Mouse (Mus musculus) heart, embryonic 16.5 days (tissue): ENCODE measurements around the gene Syngr1. TPM values are rescaled to one million over a fixed set of nuclear protein-coding genes. Genes with fewer than 3 reads are reported as not detected.

Experiments used
- ATAC-seq: fragments of 200-750 bp; cut with Nextera tagmentation; replicated peaks from 2 replicates; pipeline ENCODE4 v1.8.0; 2017; ENCODE audit warnings: moderate number of reproducible peaks; ENCODE audit not compliant: insufficient read depth, low FRiP score; ENCODE audit errors: extremely low read depth
- H3K27ac ChIP-seq: fragments of 300-500 bp; sonication (generic); 2 replicates; pipeline ENCODE4 v1.5.1; 2014; ENCODE audit warnings: mild to moderate bottlenecking, low read length, control low read depth, moderate library complexity
- H3K27me3 ChIP-seq: fragments of 300-500 bp; sonication (generic); 2 replicates; pipeline ENCODE4 v1.6.1; 2014; ENCODE audit warnings: low read length, mixed read lengths; ENCODE audit not compliant: control insufficient read depth, insufficient read depth
- H3K36me3 ChIP-seq: fragments of 300-500 bp; sonication (generic); 2 replicates; pipeline ENCODE4 v1.6.1; 2014; ENCODE audit not compliant: control insufficient read depth, insufficient read depth
- H3K4me1 ChIP-seq: fragments of 300-500 bp; sonication (generic); 2 replicates; pipeline ENCODE4 v1.6.1; 2014; ENCODE audit warnings: low read length, mixed read lengths; ENCODE audit not compliant: control insufficient read depth, insufficient read depth
- H3K4me2 ChIP-seq: fragments of 300-500 bp; sonication (generic); 2 replicates; pipeline ENCODE4 v1.6.1; 2014; ENCODE audit warnings: low read depth, mild to moderate bottlenecking, control low read depth, low read length
- H3K4me3 ChIP-seq: fragments of 300-500 bp; sonication (generic); 2 replicates; pipeline ENCODE4 v1.5.1; 2014; ENCODE audit warnings: mild to moderate bottlenecking, control low read depth, low read length
- H3K9ac ChIP-seq: fragments of 300-500 bp; sonication (generic); 2 replicates; pipeline ENCODE4 v1.6.1; 2014; ENCODE audit warnings: low read length, control low read depth
- H3K9me3 ChIP-seq: fragments of 300-500 bp; sonication (generic); replicated peaks from 2 replicates; pipeline ENCODE4 v1.6.1; 2016; ENCODE audit warnings: low read length; ENCODE audit not compliant: control insufficient read depth
- WGBS: fragments of 180-500 bp; shearing (Covaris S2); extraction: QIAGEN DNeasy Blood & Tissue Kit; methylation state at CpG from one replicate; pipeline ENCODE4 v1.1.7; 2014; 5-methylcytosine and 5-hydroxymethylcytosine counted together
- polyA plus RNA-seq: library from polyadenylated mRNA; unstranded; fragments of >200 nt; fragmentation: Nextera tagmentation; extraction: Ambion mirVana; gene quantifications from 2 replicates; pipeline ENCODE4 v1.2.1, GENCODE M21; 2015

Gene Syngr1
- polyA plus RNA-seq, 1 experiment from 2014 or later: 61.2 TPM

DNA sequence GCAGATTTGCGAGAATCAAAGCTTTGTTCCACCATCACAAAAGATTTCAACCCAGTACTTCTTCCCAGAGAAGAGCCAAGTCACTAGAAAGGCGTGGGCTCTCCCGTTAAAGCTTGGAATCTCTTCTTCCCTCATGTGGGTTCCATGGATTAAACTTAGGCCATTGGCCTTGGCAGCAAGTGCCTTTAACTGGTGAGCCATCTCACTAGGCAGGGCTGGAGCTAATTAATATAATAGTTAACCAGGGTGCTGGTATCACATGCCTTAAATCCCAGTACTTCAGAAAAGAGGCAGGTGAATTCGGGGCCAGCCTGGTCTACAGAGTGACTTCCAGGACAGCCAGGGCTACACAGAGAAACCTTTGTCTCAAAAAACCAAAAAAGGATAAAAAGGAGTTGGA, 33.5 kb downstream of the Syngr1 start:
- Histone ChIP-seq H3K27me3 (no peaks in the 10 kb centered on the region), H3K9ac (no peak overlapping the region), H3K4me1 (0 out of 2 replicates have a peak, but pooled peaks cover 2% of the 10 kb centered on the region), H3K4me2 (no peak overlapping the region), H3K4me3 (no peak overlapping the region), H3K27ac (no peak overlapping the region), H3K36me3 (no peaks in the 10 kb centered on the region), H3K9me3 (no peaks in the 10 kb centered on the region)
- no peak for ATAC-seq
- WGBS: 79% methylated on average over 4 of the region's 4 CpGs

DNA sequence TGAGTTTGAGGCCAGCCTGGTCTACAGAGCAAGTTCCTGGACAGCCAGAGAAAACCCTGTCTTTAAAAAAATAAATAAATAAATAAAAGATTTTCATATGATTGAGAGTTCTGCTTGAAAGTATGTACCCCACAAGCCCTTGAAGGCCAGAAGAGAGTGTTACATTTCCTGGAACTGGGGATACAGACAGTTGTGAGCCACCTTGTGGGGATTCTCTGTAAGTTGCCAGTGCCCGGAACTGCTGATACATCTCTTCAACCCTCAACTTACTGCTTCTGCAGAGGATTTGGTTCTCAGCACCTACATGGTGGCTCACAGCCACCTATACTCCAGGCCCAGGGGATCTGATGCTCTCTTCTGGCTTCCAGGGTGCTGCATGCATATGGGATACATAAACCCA, 36.1 kb downstream of the Syngr1 start:
- Histone ChIP-seq H3K4me3 (no peak overlapping the region), H3K4me2 (no peak overlapping the region), H3K27me3 (no peaks in the 10 kb centered on the region), H3K27ac (no peak overlapping the region), H3K9ac (no peak overlapping the region), H3K4me1 (0 out of 2 replicates have a peak, but pooled peaks cover 2% of the 10 kb centered on the region), H3K9me3 (no peaks in the 10 kb centered on the region), H3K36me3 (no peaks in the 10 kb centered on the region)
- 29% methylated on average over 1 of the region's 1 CpGs for WGBS
- ATAC-seq: no peak

DNA sequence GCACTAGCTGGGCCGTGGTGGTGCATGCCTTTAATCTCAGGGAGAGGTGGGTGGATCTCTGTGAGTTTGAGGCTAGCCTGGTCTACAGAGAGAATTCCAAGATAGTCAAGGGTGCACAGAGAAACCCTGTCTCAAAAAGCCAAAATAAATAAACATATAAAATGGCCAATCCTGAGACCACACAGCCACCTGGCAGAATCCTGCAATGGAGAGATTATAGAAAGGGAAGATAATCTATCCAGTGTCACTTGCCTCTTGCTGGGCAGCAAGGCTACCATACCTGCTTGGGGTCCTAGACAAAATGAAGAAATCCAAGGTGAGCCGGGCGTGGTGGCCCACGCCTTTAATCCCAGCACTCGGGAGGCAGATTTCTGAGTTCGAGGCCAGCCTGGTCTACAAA, 38.8 kb downstream of the Syngr1 start:
- Histone ChIP-seq H3K4me3 (no peak overlapping the region), H3K4me2 (no peak overlapping the region), H3K36me3 (no peaks in the 10 kb centered on the region), H3K27ac (no peak overlapping the region), H3K4me1 (peaks cover 12% of the 10 kb centered on the region), H3K27me3 (no peaks in the 10 kb centered on the region), H3K9me3 (no peaks in the 10 kb centered on the region), H3K9ac (no peak overlapping the region)
- no peak for ATAC-seq
- 92% methylated on average over 6 of the region's 6 CpGs for whole genome bisulfite sequencing

DNA sequence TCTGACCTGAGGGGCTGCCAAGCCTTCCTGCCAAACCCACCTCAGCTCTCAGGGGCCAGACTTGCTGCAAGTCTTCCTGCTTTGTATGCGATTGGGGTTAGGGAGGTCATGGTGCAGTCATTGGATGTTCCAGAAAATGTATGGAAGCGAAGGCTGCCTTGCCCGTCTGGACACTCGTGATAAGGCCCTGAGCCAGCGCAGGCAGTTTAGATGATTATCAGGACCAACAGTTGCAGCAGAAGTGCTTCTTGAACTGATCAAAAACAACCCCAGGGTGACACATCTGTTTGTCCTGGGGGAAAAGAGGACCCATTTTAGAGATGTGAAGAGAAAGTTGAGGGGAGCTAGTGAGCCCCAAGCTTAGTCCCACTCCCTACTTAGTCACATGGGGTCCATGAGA, 39.6 kb downstream of the Syngr1 start:
- Histone ChIP-seq H3K4me3 (no peak overlapping the region), H3K27me3 (no peaks in the 10 kb centered on the region), H3K36me3 (no peaks in the 10 kb centered on the region), H3K27ac (no peak overlapping the region), H3K9ac (no peak overlapping the region), H3K4me1 (peaks cover 15% of the 10 kb centered on the region), H3K4me2 (no peak overlapping the region), H3K9me3 (no peaks in the 10 kb centered on the region)
- WGBS: 52% methylated on average over 5 of the region's 5 CpGs
- ATAC-seq: no peak

DNA sequence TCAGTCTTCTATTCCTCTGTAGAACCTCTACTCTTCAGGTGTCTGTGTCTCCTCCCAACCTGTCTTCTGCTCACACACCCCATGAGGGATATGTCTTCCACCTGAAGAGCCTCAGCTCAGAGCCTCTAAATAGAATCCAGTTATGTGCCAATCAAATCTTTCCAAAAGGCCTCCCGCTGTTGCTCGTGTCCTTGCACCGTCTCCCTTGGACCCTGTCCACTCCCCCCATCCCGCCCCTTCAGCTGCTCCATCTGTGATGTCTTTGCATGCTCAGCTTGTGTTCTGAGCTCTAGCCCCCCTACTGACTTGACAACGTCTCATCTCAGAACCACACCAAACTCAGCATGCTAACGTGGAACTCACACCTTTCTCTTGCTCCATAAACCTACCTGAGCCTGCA, 40.3 kb downstream of the Syngr1 start:
- Histone ChIP-seq H3K4me1 (peaks cover 21% of the 10 kb centered on the region), H3K9ac (no peak overlapping the region), H3K27ac (no peak overlapping the region), H3K36me3 (no peaks in the 10 kb centered on the region), H3K4me2 (no peak overlapping the region), H3K27me3 (no peaks in the 10 kb centered on the region), H3K9me3 (no peaks in the 10 kb centered on the region), H3K4me3 (no peak overlapping the region)
- WGBS: 66% methylated on average over 6 of the region's 6 CpGs
- no peak for ATAC-seq

DNA sequence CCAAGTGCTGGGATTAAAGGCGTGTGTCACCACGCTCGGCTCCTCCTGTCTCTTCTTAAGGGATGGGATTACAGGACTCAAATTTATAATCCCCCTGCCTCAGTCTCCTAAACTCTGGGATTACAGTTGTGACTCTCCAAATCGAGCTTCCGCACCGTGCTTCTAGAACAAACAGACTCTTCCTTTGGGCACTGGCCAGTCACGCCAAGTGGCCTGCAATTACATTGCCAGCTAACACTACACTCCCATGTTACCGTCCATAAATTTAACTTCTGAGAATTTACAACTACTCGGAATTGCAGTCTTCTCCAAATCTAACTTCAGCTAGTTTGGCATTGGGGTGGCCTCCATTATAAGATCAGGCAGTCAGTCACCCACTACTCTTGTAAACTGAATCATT, 41.3 kb downstream of the Syngr1 start:
- ATAC-seq: no peak
- Histone ChIP-seq H3K9me3 (no peaks in the 10 kb centered on the region), H3K4me1 (peaks cover 22% of the 10 kb centered on the region), H3K9ac (peak overlapping the region; percentile 89), H3K27me3 (no peaks in the 10 kb centered on the region), H3K4me3 (peak overlapping the region; percentile 71), H3K36me3 (no peaks in the 10 kb centered on the region), H3K27ac (peak overlapping the region; percentile 100), H3K4me2 (peak overlapping the region; percentile 88)
- 76% methylated on average over 9 of the region's 9 CpGs for WGBS

DNA sequence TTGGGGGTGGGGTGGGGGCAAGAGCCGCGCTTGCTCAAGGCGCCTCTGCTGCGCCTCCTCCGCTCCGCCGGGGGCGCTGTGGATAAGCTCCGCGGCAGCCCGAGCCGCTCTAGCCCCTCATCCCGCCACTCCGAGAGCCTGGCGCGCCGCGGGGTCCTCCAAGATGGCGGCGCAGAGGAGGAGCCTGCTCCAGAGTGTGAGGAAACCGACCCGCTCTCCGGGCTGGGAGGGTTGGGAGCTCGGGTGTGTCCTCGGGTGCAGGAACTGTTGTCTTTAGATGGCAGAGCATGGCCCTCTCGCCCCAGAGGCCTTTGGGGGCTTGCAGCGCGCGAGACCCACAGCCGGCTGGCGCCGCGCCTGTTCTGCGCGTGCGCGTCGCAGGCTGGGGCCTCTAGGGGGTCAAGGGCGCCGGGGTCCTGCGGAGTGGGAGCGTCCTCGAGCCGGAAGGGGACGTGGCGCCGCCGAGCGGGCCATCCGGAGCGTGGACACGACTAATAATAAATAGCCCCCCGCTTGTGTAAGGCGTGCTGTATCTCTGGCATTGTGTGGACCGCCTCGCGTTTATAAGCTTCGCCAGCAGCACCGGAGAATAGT, 42.0 kb downstream of the Syngr1 start, which contains the start of gene Tab1:
TSS of gene Tab1 (plus strand) at position 135 of the 594 bp plus-strand sequence.
- under 1% methylated on average over 53 of the region's 59 CpGs for WGBS
- peak within 1 kb of the TSS; percentile 89 for H3K9ac ChIP-seq
- no peaks in the 10 kb centered on the region for H3K27me3 ChIP-seq
- H3K4me1 ChIP-seq: peaks cover 28% of the 10 kb centered on the region
- peak within 1 kb of the TSS; percentile 71 for H3K4me3 ChIP-seq
- ATAC-seq: peak; percentile 93
- H3K9me3 ChIP-seq: no peaks in the 10 kb centered on the region
- no peaks in the 10 kb centered on the region for H3K36me3 ChIP-seq
- H3K4me2 ChIP-seq: peak within 1 kb of the TSS; percentile 88
- H3K27ac ChIP-seq: peak within 1 kb of the TSS; percentile 100

DNA sequence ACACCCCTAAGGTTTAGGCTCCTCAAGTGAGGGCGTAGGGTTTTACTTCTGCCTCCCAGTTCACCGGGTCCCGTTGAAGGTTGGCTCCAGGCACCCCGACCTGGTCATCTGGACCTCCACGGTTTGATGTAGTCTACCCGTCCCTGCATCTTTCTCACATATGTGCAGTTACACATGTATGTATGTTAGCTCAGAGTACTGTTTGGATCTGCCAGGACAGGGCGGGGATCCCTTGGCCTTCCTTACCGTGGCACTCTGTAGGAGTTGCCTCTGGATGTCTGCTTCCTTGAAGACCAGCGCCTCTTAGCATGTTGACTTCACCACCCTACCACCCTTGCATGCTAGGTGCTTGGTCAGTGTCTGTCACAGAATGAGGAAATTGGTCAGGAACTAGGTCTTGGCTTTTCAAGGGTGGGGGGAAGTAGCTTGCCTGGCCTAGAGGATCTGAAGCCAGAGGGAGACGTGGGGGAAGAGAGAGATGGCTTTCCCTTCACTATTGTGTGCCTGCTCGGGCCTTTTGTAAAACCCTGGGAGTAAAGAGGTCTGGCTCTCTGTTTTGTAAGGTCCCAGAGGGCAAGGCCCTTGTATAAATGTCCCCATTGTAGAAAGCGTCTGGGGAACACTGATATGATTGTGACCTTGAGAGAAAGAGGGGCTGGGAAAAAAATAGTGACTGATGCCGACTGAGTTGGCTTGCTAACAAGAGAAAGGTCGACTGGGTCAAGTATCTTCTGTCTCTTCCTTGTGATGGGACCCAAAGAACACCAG, 42.7 kb downstream of the Syngr1 start:
- no peaks in the 10 kb centered on the region for H3K27me3 ChIP-seq
- peak overlapping the region; percentile 88 for H3K4me2 ChIP-seq
- H3K27ac ChIP-seq: peak overlapping the region; percentile 100
- H3K4me1 ChIP-seq: peaks cover 36% of the 10 kb centered on the region
- peak; percentile 12; the same call in 1 of the 2 replicates for ATAC-seq
- no peaks in the 10 kb centered on the region for H3K9me3 ChIP-seq
- no peaks in the 10 kb centered on the region for H3K36me3 ChIP-seq
- 7% methylated on average over 14 of the region's 14 CpGs for WGBS
- peak overlapping the region; percentile 71 for H3K4me3 ChIP-seq
- peak overlapping the region; percentile 89 for H3K9ac ChIP-seq

DNA sequence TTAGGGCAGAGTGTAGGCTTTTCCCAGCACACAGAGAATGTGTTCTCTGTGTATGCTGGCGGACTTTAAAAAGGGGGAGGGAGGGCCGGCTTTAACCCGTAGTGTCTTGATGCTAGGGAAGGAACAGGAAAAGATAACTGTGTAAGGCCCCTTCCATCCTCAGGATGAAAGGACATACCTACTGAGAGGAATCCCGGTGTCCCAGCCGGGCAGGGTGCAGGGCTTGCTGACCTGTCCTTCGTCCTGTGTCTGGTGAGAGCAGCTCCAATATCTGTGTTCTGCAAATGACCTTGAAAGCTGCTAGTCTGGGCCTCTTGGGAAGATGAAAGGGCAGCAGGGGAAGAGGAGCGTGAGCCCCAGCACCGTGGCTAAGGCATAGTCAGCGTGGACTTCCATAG, 43.3 kb downstream of the Syngr1 start:
- Histone ChIP-seq H3K4me2 (peak overlapping the region; percentile 88), H3K27ac (peak overlapping the region; percentile 100), H3K27me3 (no peaks in the 10 kb centered on the region), H3K4me1 (peaks cover 42% of the 10 kb centered on the region), H3K4me3 (peak overlapping the region; percentile 71), H3K36me3 (no peaks in the 10 kb centered on the region), H3K9me3 (no peaks in the 10 kb centered on the region), H3K9ac (peak overlapping the region; percentile 89)
- peak; percentile 19; the same call in 1 of the 2 replicates for ATAC-seq
- WGBS: 27% methylated on average over 9 of the region's 9 CpGs
